Mouse (Mus musculus) embryonic facial prominence, embryonic 15.5 days (tissue): Measurements from ENCODE around the gene Sclt1. TPM values are rescaled to one million over a fixed set of nuclear protein-coding genes. Genes with fewer than 3 reads are reported as not detected.

Experiments
- ATAC-seq: fragments of 200-750 bp; cut with Nextera tagmentation; 2 replicates; pipeline ENCODE4 v1.8.0; 2017; ENCODE audit warnings: low read depth, moderate TSS enrichment; ENCODE audit not compliant: insufficient number of reproducible peaks, low FRiP score, low TSS enrichment
- H3K27ac ChIP-seq: fragments of 300-500 bp; sonication (generic); replicated peaks from 2 replicates; pipeline ENCODE4 v1.5.1; 2015; ENCODE audit warnings: mild to moderate bottlenecking, inconsistent platforms
- H3K27me3 ChIP-seq: fragments of 300-500 bp; sonication (generic); 2 replicates; pipeline ENCODE4 v1.6.1; 2015; ENCODE audit warnings: inconsistent platforms
- H3K36me3 ChIP-seq: fragments of 300-500 bp; sonication (generic); 2 replicates; pipeline ENCODE4 v1.6.1; 2015; ENCODE audit warnings: mild to moderate bottlenecking, inconsistent platforms
- H3K4me1 ChIP-seq: fragments of 300-500 bp; sonication (generic); 2 replicates; pipeline ENCODE4 v1.6.1; 2015; ENCODE audit warnings: inconsistent platforms
- H3K4me2 ChIP-seq: fragments of 300-500 bp; sonication (generic); replicated peaks from 2 replicates; pipeline ENCODE4 v1.6.1; 2015; ENCODE audit warnings: mild to moderate bottlenecking, inconsistent platforms
- H3K4me3 ChIP-seq: fragments of 300-500 bp; sonication (generic); replicated peaks from 2 replicates; pipeline ENCODE4 v1.5.1; 2015; ENCODE audit warnings: mild to moderate bottlenecking, inconsistent platforms
- H3K9ac ChIP-seq: fragments of 300-500 bp; sonication (generic); 2 replicates; pipeline ENCODE4 v1.6.1; 2015; ENCODE audit warnings: inconsistent platforms
- H3K9me3 ChIP-seq: fragments of 300-500 bp; sonication (generic); replicated peaks from 2 replicates; pipeline ENCODE4 v1.6.1; 2016; ENCODE audit warnings: inconsistent platforms
- WGBS: fragments of 180-500 bp; shearing (Covaris S2); methylation state at CpG from one replicate; pipeline ENCODE4 v1.1.7; 2015; 5-methylcytosine and 5-hydroxymethylcytosine counted together
- polyA plus RNA-seq: library from polyadenylated mRNA; unstranded; fragments of >200 nt; fragmentation: Nextera tagmentation; extraction: Ambion mirVana; gene quantifications from 2 replicates; pipeline ENCODE4 v1.2.1, GENCODE M21; 2015

Sclt1 gene
- polyA plus RNA-seq, 1 experiment from 2014 or later, result 23.0 TPM

DNA sequence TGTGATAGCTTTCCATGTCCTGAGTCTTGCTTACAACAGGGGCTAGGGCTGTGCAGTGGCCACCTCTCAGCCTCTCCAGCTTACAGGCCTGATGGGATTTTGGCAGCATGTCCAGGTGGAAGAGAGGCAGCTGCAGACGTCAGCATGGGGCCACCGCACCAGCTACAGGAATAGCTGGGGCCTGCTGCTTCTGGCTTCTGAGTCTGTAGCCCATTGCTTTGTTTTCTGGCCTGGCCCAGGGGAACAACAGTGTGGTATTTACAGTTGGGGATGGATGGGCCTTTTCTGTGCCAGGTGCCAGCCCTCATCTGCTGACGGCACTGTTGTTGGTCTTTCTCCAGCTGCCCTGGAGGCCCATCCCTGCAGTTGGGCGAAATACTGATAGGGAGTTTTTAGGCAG is 158.7 kb downstream of the Sclt1 start:
- Histone ChIP-seq H3K9me3 (no peaks in the 10 kb centered on the region), H3K4me1 (peaks cover 33% of the 10 kb centered on the region), H3K36me3 (no peaks in the 10 kb centered on the region), H3K27me3 (no peaks in the 10 kb centered on the region), H3K4me2 (no peak overlapping the region), H3K27ac (no peak overlapping the region), H3K9ac (no peak overlapping the region), H3K4me3 (no peak overlapping the region)
- no peak for ATAC-seq
- 58% methylated on average over 4 of the region's 4 CpGs for WGBS

DNA sequence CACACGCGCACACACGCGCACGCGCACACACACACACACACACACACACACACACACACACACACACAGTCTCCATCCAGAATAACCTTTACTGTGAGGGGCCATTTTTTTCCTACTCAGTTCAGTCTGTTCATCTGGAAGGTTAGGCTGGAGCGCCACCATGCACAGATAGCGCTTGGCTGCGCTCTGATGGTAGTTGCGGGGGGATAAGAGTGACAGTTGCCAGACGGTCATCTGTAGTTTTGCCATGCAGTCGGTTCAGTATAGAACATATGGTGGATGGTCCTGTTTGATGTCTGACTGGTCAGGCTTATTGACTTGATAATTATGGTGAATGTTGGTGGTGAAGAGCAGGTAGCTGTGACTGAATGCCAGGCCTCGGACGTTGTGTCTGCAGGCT is 159.2 kb downstream of the Sclt1 start:
- H3K4me3 ChIP-seq, result no peak overlapping the region
- peaks cover 28% of the 10 kb centered on the region for H3K4me1 ChIP-seq
- ATAC-seq, result no peak
- H3K36me3 ChIP-seq, result no peaks in the 10 kb centered on the region
- no peaks in the 10 kb centered on the region for H3K27me3 ChIP-seq
- H3K9me3 ChIP-seq, result no peaks in the 10 kb centered on the region
- H3K4me2 ChIP-seq, result no peak overlapping the region
- WGBS, result 92% methylated on average over 14 of the region's 14 CpGs
- H3K9ac ChIP-seq, result no peak overlapping the region
- no peak overlapping the region for H3K27ac ChIP-seq

DNA sequence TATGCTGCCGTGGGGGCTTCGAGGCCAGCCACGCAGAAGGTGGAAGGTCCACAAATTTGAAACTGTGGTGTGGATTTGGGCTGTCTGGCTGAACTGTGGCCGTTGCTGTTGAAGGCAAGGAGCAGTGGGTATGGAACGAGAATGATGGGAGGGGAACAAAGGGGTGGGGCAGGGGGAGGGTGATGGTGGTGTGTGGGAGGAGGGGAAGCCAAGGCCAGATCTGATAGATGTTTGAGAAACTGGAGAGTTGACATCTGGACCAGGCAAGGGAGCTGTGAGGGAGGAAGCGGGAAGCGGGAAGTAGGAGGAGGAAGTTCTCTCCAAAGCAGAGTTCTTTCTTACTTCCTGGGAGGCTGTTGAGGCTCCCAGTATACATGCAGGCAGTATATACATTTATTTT is 160.1 kb downstream of the Sclt1 start:
- WGBS, result 76% methylated on average over 7 of the region's 7 CpGs
- Histone ChIP-seq H3K9me3 (no peaks in the 10 kb centered on the region), H3K36me3 (no peaks in the 10 kb centered on the region), H3K4me2 (no peak overlapping the region), H3K4me1 (peaks cover 20% of the 10 kb centered on the region), H3K27me3 (no peaks in the 10 kb centered on the region), H3K4me3 (no peak overlapping the region), H3K27ac (no peak overlapping the region), H3K9ac (no peak overlapping the region)
- no peak for ATAC-seq

DNA sequence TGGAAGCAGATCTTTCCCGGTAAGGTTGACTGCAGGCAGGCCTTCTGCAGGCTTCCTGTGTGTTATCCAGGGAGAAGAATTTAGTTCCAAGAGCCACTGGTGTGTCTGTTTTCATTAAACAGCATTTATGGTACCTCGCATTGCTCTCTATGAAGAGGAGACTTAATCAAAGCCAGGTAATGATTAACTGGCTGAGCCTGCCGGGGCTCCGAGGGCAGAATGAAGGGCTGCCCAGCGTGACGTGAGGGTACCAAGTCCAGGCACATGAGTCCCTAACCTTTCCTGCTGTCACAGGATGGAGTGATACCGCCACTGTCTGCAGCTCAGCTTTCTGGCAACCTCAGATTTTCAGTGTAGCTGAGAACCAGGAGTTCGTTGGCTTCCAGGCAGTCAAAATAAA is 160.9 kb downstream of the Sclt1 start:
- H3K9me3 ChIP-seq, result no peaks in the 10 kb centered on the region
- H3K4me3 ChIP-seq, result no peak overlapping the region
- no peak overlapping the region for H3K9ac ChIP-seq
- WGBS, result 51% methylated on average over 8 of the region's 8 CpGs
- H3K4me2 ChIP-seq, result no peak overlapping the region
- no peaks in the 10 kb centered on the region for H3K36me3 ChIP-seq
- no peak overlapping the region for H3K27ac ChIP-seq
- H3K27me3 ChIP-seq, result no peaks in the 10 kb centered on the region
- no peak for ATAC-seq
- 0 out of 2 replicates have a peak, but pooled peaks cover 14% of the 10 kb centered on the region for H3K4me1 ChIP-seq

DNA sequence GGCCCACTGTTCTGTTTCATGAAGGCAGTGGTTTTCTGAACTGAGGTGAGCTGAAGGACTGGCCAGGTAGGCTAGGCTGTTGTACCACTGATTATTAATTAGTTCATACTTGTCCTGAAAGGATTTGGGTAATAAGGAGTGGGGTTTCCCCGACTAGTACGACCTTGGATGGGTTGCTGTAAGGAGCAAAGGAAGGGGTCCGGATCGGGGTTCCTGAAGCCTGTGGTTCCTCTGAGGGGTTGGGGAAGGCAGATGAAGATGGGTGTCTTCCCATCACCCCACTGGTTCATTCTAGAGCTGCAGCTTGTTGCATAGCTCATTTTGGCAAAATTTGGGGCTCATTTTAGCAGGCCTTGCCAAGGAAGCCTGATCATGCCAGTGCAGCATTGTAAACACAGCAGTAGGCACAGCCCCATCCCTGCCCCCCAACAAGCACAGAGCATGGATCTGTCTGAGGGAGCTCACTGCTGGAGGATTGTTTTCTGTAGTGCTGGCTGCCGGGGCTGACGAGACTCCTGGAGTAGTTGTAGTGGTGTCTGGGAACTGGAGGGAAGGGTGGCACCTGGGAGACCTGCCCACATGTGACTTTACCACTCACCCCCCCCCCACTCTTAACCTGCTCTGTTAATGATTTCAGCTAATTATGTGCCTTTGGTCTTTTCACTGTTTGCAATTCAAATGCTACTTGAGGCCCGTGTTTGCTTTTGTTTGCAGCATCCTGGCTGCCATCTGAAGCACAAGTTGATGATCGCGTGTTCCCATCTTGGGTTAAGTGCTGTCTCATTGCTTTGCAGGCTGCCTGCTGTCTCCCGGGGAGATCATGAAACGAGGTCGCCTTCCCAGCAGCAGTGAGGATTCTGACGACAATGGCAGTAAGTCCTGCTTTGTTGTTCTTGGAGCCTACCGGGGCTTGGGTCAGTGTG is 161.7 kb downstream of the Sclt1 start:
- 49% methylated on average over 14 of the region's 14 CpGs for WGBS

DNA sequence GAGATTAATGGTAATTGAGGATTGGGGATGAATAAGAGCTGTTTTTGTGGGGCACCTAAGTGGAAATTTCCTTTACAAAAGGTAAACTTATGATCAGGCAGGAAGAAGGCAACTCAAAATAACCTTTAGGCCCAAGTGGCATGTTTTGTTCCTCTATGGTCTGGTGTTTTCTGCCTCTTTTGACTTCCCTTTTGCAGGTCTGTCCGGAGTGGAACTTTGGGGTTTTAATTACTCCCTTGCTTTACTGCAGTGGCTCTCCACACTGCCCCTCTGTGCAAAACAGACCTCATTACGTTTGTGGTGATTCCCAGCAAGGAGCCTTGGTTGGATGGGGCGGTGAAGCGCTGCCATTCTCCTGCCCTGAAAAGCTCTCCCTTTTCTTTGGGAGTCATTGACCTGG is 162.4 kb downstream of the Sclt1 start:
- H3K36me3 ChIP-seq, result no peaks in the 10 kb centered on the region
- ATAC-seq, result no peak
- no peak overlapping the region for H3K4me3 ChIP-seq
- H3K4me1 ChIP-seq, result peaks cover 14% of the 10 kb centered on the region; the same call in 1 of the 2 replicates
- H3K4me2 ChIP-seq, result no peak overlapping the region
- no peak overlapping the region for H3K9ac ChIP-seq
- no peaks in the 10 kb centered on the region for H3K9me3 ChIP-seq
- H3K27me3 ChIP-seq, result no peaks in the 10 kb centered on the region
- 59% methylated on average over 4 of the region's 4 CpGs for WGBS
- H3K27ac ChIP-seq, result no peak overlapping the region

More for the DNA sequence above, 161.7 kb downstream of the Sclt1 start:
- no peak for ATAC-seq
- Histone ChIP-seq H3K9me3 (no peaks in the 10 kb centered on the region), H3K27ac (no peak overlapping the region), H3K4me2 (no peak overlapping the region), H3K4me1 (peaks cover 14% of the 10 kb centered on the region; the same call in 1 of the 2 replicates), H3K36me3 (no peaks in the 10 kb centered on the region), H3K9ac (no peak overlapping the region), H3K27me3 (no peaks in the 10 kb centered on the region), H3K4me3 (no peak overlapping the region)

DNA sequence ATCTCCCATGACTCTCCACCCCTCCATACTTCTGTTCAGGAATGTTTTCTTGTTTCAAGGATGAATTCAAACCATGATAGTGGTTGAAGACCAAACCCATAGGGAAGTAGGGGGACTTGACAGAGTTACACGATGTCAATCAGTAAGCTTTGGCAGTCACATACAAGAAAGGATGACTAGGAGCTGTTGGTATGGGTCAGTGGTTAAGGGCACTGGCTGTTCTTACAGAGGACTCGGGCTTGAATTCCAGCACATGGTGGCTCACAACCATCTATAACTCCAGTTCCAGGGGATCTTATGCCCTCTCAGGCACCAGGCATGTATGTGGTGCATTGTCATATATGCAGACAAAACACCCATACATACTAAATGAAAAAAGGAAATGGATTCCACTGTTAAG is 165.1 kb downstream of the Sclt1 start:
- Histone ChIP-seq H3K27ac (no peak overlapping the region), H3K36me3 (no peaks in the 10 kb centered on the region), H3K9me3 (no peaks in the 10 kb centered on the region), H3K4me1 (peaks cover 10% of the 10 kb centered on the region; the same call in 1 of the 2 replicates), H3K4me2 (no peak overlapping the region), H3K4me3 (no peak overlapping the region), H3K27me3 (no peaks in the 10 kb centered on the region), H3K9ac (no peak overlapping the region)
- 84% methylated on average over 2 of the region's 2 CpGs for WGBS
- ATAC-seq, result no peak

Other genes starting within 250 kb of the Sclt1 start
- 13.5 and 15.7 TPM in 2 replicates for gene Jade1, start 186.8 kb downstream of the Sclt1 start, polyA plus RNA-seq
- gene D3Ertd751e, start 97 bp upstream of the Sclt1 start, polyA plus RNA-seq, result 12.4 and 13.1 TPM in 2 replicates